Mouse (Mus musculus) liver, adult (tissue): Measurements from ENCODE around the gene Ric1.

ENCODE experiments used
- GATA4 ChIP-seq: IDR thresholded peaks from 2 replicates; pipeline ENCODE4 v1.6.1; 2014; ENCODE audit warnings: mild to moderate bottlenecking, low read length; ENCODE audit not compliant: insufficient replicate concordance

Gene Ric1

DNA sequence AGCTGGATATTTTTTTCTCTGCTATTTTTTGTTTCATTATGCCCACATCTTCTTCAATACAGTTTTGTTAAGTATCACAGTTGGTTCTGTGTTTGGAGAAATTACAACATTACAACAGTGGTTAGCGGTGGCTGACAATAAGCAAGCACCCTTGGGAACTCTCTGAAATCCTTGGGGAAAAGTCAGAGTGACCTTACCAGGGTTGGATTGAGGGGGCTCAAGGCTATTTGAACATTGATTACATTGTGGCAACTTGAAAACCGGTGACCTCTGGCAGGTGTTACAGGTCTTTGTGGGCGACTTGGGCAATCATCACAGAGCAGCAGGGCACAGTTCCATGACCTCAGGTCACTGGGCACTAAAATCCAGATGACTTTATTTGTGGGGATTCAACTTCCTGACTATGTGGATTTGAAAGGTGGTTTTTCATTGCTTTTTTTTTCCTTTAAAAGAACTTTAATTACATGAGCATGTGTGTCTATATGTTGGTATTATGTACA lies 32.2 kb upstream of the Ric1 start:
- no peak for TF ChIP-seq GATA4

- no peak for TF ChIP-seq GATA4
Observed at GRCm38 (mm10) chr19:29491467-29491866, 30.6 kb upstream of the Ric1 start.

GRCm38 (mm10) chr19:29494454-29494853 lies 27.6 kb upstream of the Ric1 start:
- TF ChIP-seq GATA4 = no peak

- no peak for TF ChIP-seq GATA4
Observed at GRCm38 (mm10) chr19:29496001-29496597, 26.0 kb upstream of the Ric1 start.

GRCm38 (mm10) chr19:29496786-29497557 lies 25.1 kb upstream of the Ric1 start:
- TF ChIP-seq GATA4 = 0 out of 2 replicates have a peak, but pooled peaks have one; percentile 29

DNA sequence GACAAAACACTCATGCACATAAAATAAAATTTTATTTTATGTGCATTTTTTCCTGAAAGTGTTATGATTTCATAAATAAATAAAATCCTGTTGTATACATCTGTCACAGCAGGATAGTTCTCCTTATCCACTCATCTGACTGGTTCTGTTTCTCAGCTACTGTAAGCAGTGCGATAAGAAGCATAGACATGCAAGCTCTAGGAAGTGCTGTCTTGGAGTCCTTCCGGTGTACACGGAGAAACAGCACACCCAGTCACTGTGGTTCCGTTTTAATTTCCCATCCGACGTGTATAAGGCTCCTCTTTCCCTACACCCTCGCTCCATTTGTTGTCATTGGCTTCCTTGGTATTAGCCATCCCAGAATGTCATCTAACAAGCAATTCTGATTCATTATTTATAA lies 24.2 kb upstream of the Ric1 start:
- no peak for TF ChIP-seq GATA4

GRCm38 (mm10) chr19:29498842-29499456 lies 23.1 kb upstream of the Ric1 start:
- peak; percentile 64; the same call in 1 of the 2 replicates for TF ChIP-seq GATA4

GRCm38 (mm10) chr19:29500333-29500732 lies 21.7 kb upstream of the Ric1 start:
- no peak for TF ChIP-seq GATA4

- TF ChIP-seq GATA4 = no peak
Observed at GRCm38 (mm10) chr19:29501106-29501505, 21.0 kb upstream of the Ric1 start.

DNA sequence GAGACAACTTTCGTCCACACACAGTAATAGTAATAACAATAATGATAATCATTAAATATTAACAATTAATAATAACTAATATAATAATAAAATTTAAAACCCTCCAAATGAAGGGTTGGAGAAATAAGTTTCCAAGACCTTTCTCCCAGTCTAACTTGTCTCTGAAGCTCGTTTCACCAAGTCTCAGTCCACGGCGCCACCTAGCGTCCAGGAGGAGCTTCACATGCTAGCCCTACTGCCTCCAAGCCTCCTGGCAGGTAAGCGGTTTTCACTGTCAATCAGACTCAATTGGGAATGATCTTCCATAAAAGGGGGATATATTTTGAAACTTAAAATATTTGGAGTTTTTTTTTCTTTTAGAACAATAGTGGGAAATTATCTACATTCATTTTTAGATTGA lies 20.6 kb upstream of the Ric1 start:
- TF ChIP-seq GATA4 = no peak

- TF ChIP-seq GATA4 = no peak
Observed at GRCm38 (mm10) chr19:29504131-29504530, 18.0 kb upstream of the Ric1 start.

- TF ChIP-seq GATA4 = no peak
Observed at GRCm38 (mm10) chr19:29505617-29506016, 16.5 kb upstream of the Ric1 start.

DNA sequence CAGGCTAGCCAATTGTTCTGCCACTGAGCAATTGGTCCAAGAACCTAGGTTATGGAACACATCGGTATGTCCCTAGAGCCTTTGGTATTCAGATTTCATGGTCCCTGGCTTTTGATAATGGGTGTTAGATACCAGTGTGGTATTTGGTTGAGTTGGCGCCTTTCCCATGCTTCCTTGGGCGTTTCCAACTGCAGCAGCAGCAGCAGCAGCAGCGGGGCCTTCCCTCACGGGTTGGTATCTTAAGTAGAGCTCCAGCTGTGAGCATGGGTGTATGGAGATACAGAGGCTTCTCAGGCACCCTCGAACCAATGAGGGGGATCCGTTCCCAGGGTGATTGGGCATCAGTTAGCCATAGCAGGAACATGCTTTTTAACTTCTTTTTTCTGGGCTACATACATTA lies 13.9 kb upstream of the Ric1 start:
- no peak for TF ChIP-seq GATA4

- TF ChIP-seq GATA4 = no peak
Observed at GRCm38 (mm10) chr19:29509857-29510256, 12.2 kb upstream of the Ric1 start.

GRCm38 (mm10) chr19:29511826-29512225 lies 10.3 kb upstream of the Ric1 start:
- TF ChIP-seq GATA4 = no peak
